Mouse (Mus musculus) lung, postnatal 0 days (tissue): ENCODE data around the gene Sec24b.

Experiments used
- CTCF ChIP-seq: IDR thresholded peaks from 2 replicates; pipeline ENCODE4 v1.5.1; 2016; ENCODE audit warnings: antibody characterized with exemption, mild to moderate bottlenecking
- EP300 ChIP-seq: IDR thresholded peaks from 2 replicates; pipeline ENCODE4 v1.6.1; 2016; ENCODE audit warnings: antibody characterized with exemption, mild to moderate bottlenecking, control low read depth

DNA sequence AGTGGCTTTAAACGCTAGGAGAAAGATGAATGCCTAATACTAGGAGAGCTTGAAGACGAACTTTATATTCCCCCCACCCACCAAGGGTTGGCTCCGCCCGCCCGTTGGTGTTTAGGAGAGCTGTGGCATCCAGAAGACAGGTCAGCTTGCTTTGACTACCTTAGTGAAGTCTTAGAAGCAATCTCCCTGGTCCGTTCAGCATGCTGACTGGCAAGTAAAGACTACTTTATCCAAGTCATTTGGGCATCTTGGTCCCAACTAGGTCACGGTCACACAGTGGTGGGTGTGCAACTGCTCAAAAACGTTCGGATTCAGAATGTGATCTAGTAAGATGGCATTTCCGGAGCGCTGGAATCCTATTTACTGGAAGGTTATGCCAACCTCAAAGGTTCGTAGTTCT is at the start of gene Sec24b:
- TF ChIP-seq CTCF, result no peak
- TF ChIP-seq EP300, result no peak
